Mouse (Mus musculus) layer of hippocampus, postnatal 14 days (tissue): ENCODE measurements around the gene Ism2. TPM values are rescaled to one million over a fixed set of nuclear protein-coding genes. Genes with fewer than 3 reads are reported as not detected.

Experiments
- DNase-seq, 2 experiments: peaks; one replicate each; pipeline ENCODE4 v3.0.0; 2021 to 2022; ENCODE audit warnings: low spot score in 2 of 2, mixed read lengths in 1 of 2
- microRNA-seq, 2 experiments: library from miRNA; unstranded; fragments of <30 nt; microRNA quantifications; one replicate each; pipeline ENCODE4 v1.2.0; 2021
- total RNA-seq, 2 experiments: library from RNA; stranded (reverse); gene quantifications; 2 replicates each; pipeline ENCODE4 v1.2.3; 2021

Gene Ism2
- total RNA-seq, 2 experiments from 2014 or later: 0.52 to 0.60 TPM

DNA sequence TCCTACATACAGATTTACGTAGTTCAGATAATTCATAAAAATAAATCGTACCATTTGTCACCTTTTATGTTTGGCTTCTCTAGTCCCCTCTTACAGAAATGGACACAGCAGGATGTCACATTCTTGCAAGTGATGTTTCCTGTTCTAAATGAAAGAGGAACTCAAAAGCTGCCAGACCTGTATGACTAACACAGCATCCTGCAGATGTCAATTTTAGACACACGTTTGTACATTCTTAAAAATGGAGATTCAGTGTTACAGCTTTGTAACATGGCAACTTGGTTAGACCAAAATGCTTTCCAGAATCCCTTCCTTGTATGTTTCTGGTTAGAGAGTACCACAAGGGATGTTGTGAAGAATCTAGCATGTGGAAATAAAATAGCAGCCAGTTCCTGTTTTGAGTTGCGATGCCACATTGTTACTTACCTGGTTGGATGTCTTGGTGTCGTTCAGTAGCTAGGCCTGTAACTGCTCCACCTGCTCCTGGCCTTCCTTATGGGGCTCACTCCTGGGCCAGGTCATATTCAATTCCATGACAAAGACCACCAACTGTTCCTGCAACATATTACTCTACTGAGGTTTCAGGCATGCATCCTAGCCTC, 62.5 kb downstream of the Ism2 start:
- DNase-seq: no peak

DNA sequence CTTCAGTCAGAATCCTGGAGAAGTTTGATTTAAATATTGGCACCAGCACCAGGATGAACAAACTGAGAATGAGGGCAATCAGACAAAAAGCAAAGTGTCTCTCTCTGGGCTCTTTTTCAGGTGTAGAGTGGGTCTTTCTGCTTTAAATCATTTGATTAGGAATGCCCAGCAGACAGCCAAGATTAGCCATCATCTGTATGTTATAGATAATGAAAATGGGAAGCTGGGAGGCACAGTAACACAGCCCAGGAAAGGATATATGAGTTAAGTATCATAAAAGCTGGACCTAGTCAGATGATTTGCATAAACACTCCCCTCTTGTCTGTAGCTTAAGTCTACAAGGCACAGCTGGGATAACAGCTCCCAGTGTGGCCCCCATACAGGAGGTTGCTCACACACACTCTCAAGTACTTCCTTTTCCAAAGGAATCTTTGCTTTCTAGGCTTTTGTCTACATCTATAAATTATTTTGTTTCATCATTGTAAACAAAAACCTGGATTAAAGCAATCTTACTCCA, 69.1 kb downstream of the Ism2 start:
- no peak for DNase-seq

DNA sequence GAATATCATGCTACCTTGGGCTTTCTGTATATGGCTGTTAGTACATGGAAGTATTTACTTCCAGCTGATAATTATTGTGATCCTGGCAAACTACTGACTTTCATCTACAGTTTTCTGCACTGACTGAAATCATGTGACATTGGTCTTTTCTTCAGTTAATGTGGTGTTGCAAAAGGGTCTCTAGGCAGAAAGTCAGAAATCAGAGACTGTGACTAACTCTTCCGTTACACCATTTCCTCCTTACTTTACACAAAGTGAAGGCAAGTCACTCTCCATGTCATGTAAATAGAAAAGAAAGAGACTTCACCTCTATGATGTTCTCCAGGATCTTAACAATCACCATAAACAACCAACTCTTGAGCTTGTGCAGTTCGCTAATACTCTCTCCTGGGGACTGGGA, 69.9 kb downstream of the Ism2 start:
- DNase-seq: no peak

Small RNA genes within 50 kb of the gene (microRNA-seq; reads per million reads assigned to microRNA genes)
- 0 reads per million in 2 experiments for gene Gm47293

Other genes starting within 250 kb of the Ism2 start
- gene Ngb, start 197.2 kb downstream of the Ism2 start, total RNA-seq: 1 to 10 TPM; 1.5 to 2.6 TPM
- 10 to 100 TPM; 48.6 to 49.3 TPM for gene Gstz1, start 152.5 kb downstream of the Ism2 start, total RNA-seq
- 10 to 100 TPM; 19.0 to 21.3 TPM for gene Pomt2, start 151.7 kb downstream of the Ism2 start, total RNA-seq
- 1 to 10 TPM; 2.5 to 3.7 TPM for gene Samd15, start 100.0 kb downstream of the Ism2 start, total RNA-seq
- 10 to 100 TPM; 26.4 to 26.7 TPM for gene Tmed8, start 99.3 kb downstream of the Ism2 start, total RNA-seq
- 1 to 10 TPM in 1 of 2 experiments, under 1 TPM in 1; 0.93 to 1.2 TPM for gene Noxred1, start 61.0 kb downstream of the Ism2 start, total RNA-seq
- gene Vipas39, start 33.4 kb downstream of the Ism2 start, total RNA-seq: 10 to 100 TPM; 57.5 to 66.0 TPM
- gene Ahsa1, start 33.2 kb downstream of the Ism2 start, total RNA-seq: 100 to 1,000 TPM; 147 to 157 TPM
- 10 to 100 TPM; 50.3 to 60.5 TPM for gene Sptlc2, start 88.7 kb upstream of the Ism2 start, total RNA-seq
- gene Slirp, start 144.2 kb upstream of the Ism2 start, total RNA-seq: 10 to 100 TPM; 87.3 to 94.3 TPM
- gene Alkbh1, start 144.3 kb upstream of the Ism2 start, total RNA-seq: 10 to 100 TPM; 16.7 to 18.5 TPM
- 10 to 100 TPM; 48.2 to 48.4 TPM for gene Snw1, start 172.6 kb upstream of the Ism2 start, total RNA-seq
- gene Gm5788, start 195.0 kb upstream of the Ism2 start, total RNA-seq: not detected
- gene Gm8300, start 214.6 kb upstream of the Ism2 start, total RNA-seq: not detected